8 mouse cellular contexts compared by ENCODE assay signal in genomic region chr13:52565103-52565739, GRCm38 (mm10). TPM values are rescaled to one million over a fixed set of nuclear protein-coding genes. Genes with fewer than 3 reads are reported as not detected.
A peak's percentile ranks its signal among the peaks of the same experiment; 100 is the strongest.
DNase-seq lines count a peak whose midpoint lies in the region; TF ChIP-seq lines count a peak whose summit lies in the region.

No protein-coding gene starts in this region.

- no peak for TF ChIP-seq CTCF in kidney, adult 2 months (conservative IDR thresholded peaks at IDR 0.05; ENCODE audit: insufficient read depth, insufficient read length, low read depth, low read length)

- no peaks in the 10 kb centered on the region for H3K4me1 ChIP-seq in kidney, adult 2 months (ENCODE audit: control insufficient read depth, insufficient read depth, low read length)
- H3K4me1 ChIP-seq in heart, embryonic 10.5 days: no peaks in the 10 kb centered on the region

- no peaks in the 10 kb centered on the region for H3K27me3 ChIP-seq in kidney, adult 2 months (replicated peaks; ENCODE audit: control insufficient read depth, insufficient read depth, low read length)
- H3K27me3 ChIP-seq in heart, embryonic 10.5 days (ENCODE audit: insufficient read depth, poor library complexity, severe bottlenecking): peaks cover 9% of the 10 kb centered on the region; the same call in 1 of the 2 replicates

- H3K9me3 ChIP-seq in heart, embryonic 10.5 days: no peaks in the 10 kb centered on the region

- H3K4me3 ChIP-seq in kidney, adult 2 months (ENCODE audit: insufficient read depth, low read depth, low read length): no peak overlapping the region
- no peak overlapping the region for H3K4me3 ChIP-seq in heart, embryonic 10.5 days

- peak; percentile 3 for DNase-seq in kidney, adult 2 months
- no peak for DNase-seq in kidney, adult 18-20 months
- peak; percentile 44 for DNase-seq in thymus, postnatal 0 days (ENCODE audit: low spot score)
- no peak for DNase-seq in thymus, postnatal 4 days
- DNase-seq in cerebellum, postnatal 36 days: peak; percentile 5 to 25
- DNase-seq in thymus, postnatal 14 days: peak; percentile 32
- DNase-seq in urinary bladder, postnatal 4 days (ENCODE audit: low spot score in 2 of 2): no peak
- DNase-seq in heart, embryonic 10.5 days (ENCODE audit: low spot score): no peak

- no peak overlapping the region for H3K27ac ChIP-seq in kidney, adult 2 months (ENCODE audit: insufficient read depth, low read depth, low read length)
- no peak overlapping the region for H3K27ac ChIP-seq in heart, embryonic 10.5 days

- no peaks in the 10 kb centered on the region for H3K36me3 ChIP-seq in kidney, adult 2 months (ENCODE audit: control insufficient read depth, insufficient read depth, low read length)
- H3K36me3 ChIP-seq in heart, embryonic 10.5 days: no peaks in the 10 kb centered on the region

- WGBS in kidney, adult 2 months: 75% methylated on average over 18 of the region's 18 CpGs
- WGBS in heart, embryonic 10.5 days: 85% methylated on average over 18 of the region's 18 CpGs

- no peak for TF ChIP-seq POLR2A in kidney, adult 2 months (IDR thresholded peaks at IDR 0.05; ENCODE audit: low read depth, low read length)

RNA-seq across cellular contexts. Expression of gene Syk, which starts 17.8 kb away (rescaled TPM):
- polyA plus RNA-seq in kidney, adult 2 months (2012; rRNA removed): 1.9 and 4.7 TPM in 2 replicates
- 7.6 and 8.9 TPM in 2 replicates for polyA plus RNA-seq in thymus, postnatal 0 days (2015; fragmentation: Nextera tagmentation; extraction: Ambion mirVana)
- polyA plus RNA-seq in heart, embryonic 10.5 days (2016; fragmentation: Nextera tagmentation; extraction: Ambion mirVana): 6.7 and 9.7 TPM in 2 replicates

RNA-seq across cellular contexts. Expression of gene Diras2, which starts 34.1 kb away (rescaled TPM):
- polyA plus RNA-seq in kidney, adult 2 months (2012; rRNA removed): 0.08 and 0.10 TPM in 2 replicates
- polyA plus RNA-seq in thymus, postnatal 0 days (2015; fragmentation: Nextera tagmentation; extraction: Ambion mirVana): 3.4 and 3.6 TPM in 2 replicates
- polyA plus RNA-seq in heart, embryonic 10.5 days (2016; fragmentation: Nextera tagmentation; extraction: Ambion mirVana): 1.0 and 1.1 TPM in 2 replicates

Comparison
In these comparisons a context has a peak if more than half of its experiments do, and no peak if none do; other contexts are left out.
1. DNase-seq: peak in kidney, adult 2 months (single experiment), thymus, postnatal 0 days (single experiment), cerebellum, postnatal 36 days (2 of 2) and thymus, postnatal 14 days (single experiment); none in kidney, adult 18-20 months (single experiment), thymus, postnatal 4 days (single experiment), urinary bladder, postnatal 4 days (0 of 2) and heart, embryonic 10.5 days (single experiment).